Mouse (Mus musculus) brain, embryonic 14.5 days (tissue): ENCODE data around the gene Timeless.

Source experiments
- CTCF ChIP-seq: fragments of 200-500 bp; IDR thresholded peaks from 2 replicates; pipeline ENCODE4 v1.5.1; 2012; ENCODE audit warnings: inconsistent platforms, mild to moderate bottlenecking, moderate library complexity, borderline replicate concordance; ENCODE audit not compliant: insufficient read depth, insufficient read length; ENCODE audit errors: extremely low read depth
- POLR2A ChIP-seq: fragments of 200-500 bp; IDR thresholded peaks from 2 replicates; pipeline ENCODE4 v1.6.1; 2012; ENCODE audit warnings: mild to moderate bottlenecking, inconsistent platforms, borderline replicate concordance; ENCODE audit not compliant: poor library complexity, insufficient read depth, insufficient read length, severe bottlenecking; ENCODE audit errors: extremely low read depth

- TF ChIP-seq CTCF, result no peak
- no peak for TF ChIP-seq POLR2A
Measured at GRCm38 (mm10) chr10:128278158-128278557, 46.3 kb downstream of the Timeless start.
